Mouse (Mus musculus): ENCODE data around the gene 2810004N23Rik. TPM values are rescaled to one million over a fixed set of nuclear protein-coding genes. Genes with fewer than 3 reads are reported as not detected.

2810004N23Rik gene
- polyA plus RNA-seq, 1 experiment, result 13.6 TPM

GRCm38 (mm10) chr8:124836273-124836672 is 26.6 kb downstream of the 2810004N23Rik start:
- no peak overlapping the region for H3K27ac ChIP-seq (ENCODE audit: insufficient read depth, low read depth, low read length)
- H3K4me1 ChIP-seq (ENCODE audit: control insufficient read depth, insufficient read depth, low read length), result 0 out of 2 replicates have a peak, but pooled peaks cover 2% of the 10 kb centered on the region
- H3K4me3 ChIP-seq (ENCODE audit: insufficient read depth, low read depth, low read length), result no peak overlapping the region
- 89% methylated on average over 7 of the region's 7 CpGs for WGBS
- H3K27me3 ChIP-seq (replicated peaks; ENCODE audit: control insufficient read depth, insufficient read depth, low read length), result no peaks in the 10 kb centered on the region
- TF ChIP-seq CTCF (conservative IDR thresholded peaks at IDR 0.05; ENCODE audit: insufficient read depth, insufficient read length, low read depth, low read length) (no peak), POLR2A (IDR thresholded peaks at IDR 0.05; ENCODE audit: low read depth, low read length) (no peak)
- no peaks in the 10 kb centered on the region; the same call in none of the 2 replicates for H3K36me3 ChIP-seq (ENCODE audit: control insufficient read depth, insufficient read depth, low read length)
- DNase-seq, result no peak

- no peak for TF ChIP-seq POLR2A (IDR thresholded peaks at IDR 0.05; ENCODE audit: low read depth, low read length)
- no peak for TF ChIP-seq CTCF (conservative IDR thresholded peaks at IDR 0.05; ENCODE audit: insufficient read depth, insufficient read length, low read depth, low read length)
- Histone ChIP-seq H3K4me1 (ENCODE audit: control insufficient read depth, insufficient read depth, low read length) (0 out of 2 replicates have a peak, but pooled peaks cover 2% of the 10 kb centered on the region), H3K4me3 (ENCODE audit: insufficient read depth, low read depth, low read length) (no peak overlapping the region), H3K27me3 (replicated peaks; ENCODE audit: control insufficient read depth, insufficient read depth, low read length) (no peaks in the 10 kb centered on the region), H3K27ac (ENCODE audit: insufficient read depth, low read depth, low read length) (no peak overlapping the region), H3K36me3 (ENCODE audit: control insufficient read depth, insufficient read depth, low read length) (no peaks in the 10 kb centered on the region; the same call in none of the 2 replicates)
- no peak for DNase-seq
These were observed 27.1 kb downstream of the 2810004N23Rik start for GRCm38 (mm10) chr8:124835848-124836247.

GRCm38 (mm10) chr8:124833430-124834205 is 29.3 kb downstream of the 2810004N23Rik start:
- TF ChIP-seq CTCF (conservative IDR thresholded peaks at IDR 0.05; ENCODE audit: insufficient read depth, insufficient read length, low read depth, low read length) (no peak), POLR2A (IDR thresholded peaks at IDR 0.05; ENCODE audit: low read depth, low read length) (no peak)
- DNase-seq, result no peak
- Histone ChIP-seq H3K36me3 (ENCODE audit: control insufficient read depth, insufficient read depth, low read length) (no peaks in the 10 kb centered on the region), H3K4me3 (ENCODE audit: insufficient read depth, low read depth, low read length) (no peak overlapping the region), H3K4me1 (ENCODE audit: control insufficient read depth, insufficient read depth, low read length) (0 out of 2 replicates have a peak, but pooled peaks cover 2% of the 10 kb centered on the region), H3K27ac (ENCODE audit: insufficient read depth, low read depth, low read length) (no peak overlapping the region), H3K27me3 (replicated peaks; ENCODE audit: control insufficient read depth, insufficient read depth, low read length) (no peaks in the 10 kb centered on the region)
- 21% methylated on average over 15 of the region's 15 CpGs for WGBS

- WGBS, result 88% methylated on average over 6 of the region's 6 CpGs
- H3K36me3 ChIP-seq (ENCODE audit: control insufficient read depth, insufficient read depth, low read length), result no peaks in the 10 kb centered on the region
- TF ChIP-seq CTCF (conservative IDR thresholded peaks at IDR 0.05; ENCODE audit: insufficient read depth, insufficient read length, low read depth, low read length), result no peak
- TF ChIP-seq POLR2A (IDR thresholded peaks at IDR 0.05; ENCODE audit: low read depth, low read length), result no peak
- peaks cover 6% of the 10 kb centered on the region for H3K4me1 ChIP-seq (ENCODE audit: control insufficient read depth, insufficient read depth, low read length)
- H3K27me3 ChIP-seq (replicated peaks; ENCODE audit: control insufficient read depth, insufficient read depth, low read length), result no peaks in the 10 kb centered on the region
- no peak overlapping the region for H3K27ac ChIP-seq (ENCODE audit: insufficient read depth, low read depth, low read length)
- H3K4me3 ChIP-seq (ENCODE audit: insufficient read depth, low read depth, low read length), result no peak overlapping the region
- DNase-seq, result no peak
These were observed 31.0 kb downstream of the 2810004N23Rik start for GRCm38 (mm10) chr8:124831941-124832340.

- TF ChIP-seq POLR2A (IDR thresholded peaks at IDR 0.05; ENCODE audit: low read depth, low read length) (no peak), CTCF (conservative IDR thresholded peaks at IDR 0.05; ENCODE audit: insufficient read depth, insufficient read length, low read depth, low read length) (no peak)
- no peaks in the 10 kb centered on the region for H3K36me3 ChIP-seq (ENCODE audit: control insufficient read depth, insufficient read depth, low read length)
- peaks cover 8% of the 10 kb centered on the region for H3K4me1 ChIP-seq (ENCODE audit: control insufficient read depth, insufficient read depth, low read length)
- no peak overlapping the region for H3K4me3 ChIP-seq (ENCODE audit: insufficient read depth, low read depth, low read length)
- 85% methylated on average over 6 of the region's 6 CpGs for WGBS
- no peak for DNase-seq
- H3K27me3 ChIP-seq (replicated peaks; ENCODE audit: control insufficient read depth, insufficient read depth, low read length), result no peaks in the 10 kb centered on the region
- no peak overlapping the region for H3K27ac ChIP-seq (ENCODE audit: insufficient read depth, low read depth, low read length)
These were observed 31.4 kb downstream of the 2810004N23Rik start for GRCm38 (mm10) chr8:124831531-124831930.

- DNase-seq, result no peak
- TF ChIP-seq CTCF (conservative IDR thresholded peaks at IDR 0.05; ENCODE audit: insufficient read depth, insufficient read length, low read depth, low read length), result no peak
- no peak for TF ChIP-seq POLR2A (IDR thresholded peaks at IDR 0.05; ENCODE audit: low read depth, low read length)
- 77% methylated on average over 13 of the region's 13 CpGs for WGBS
- Histone ChIP-seq H3K27me3 (replicated peaks; ENCODE audit: control insufficient read depth, insufficient read depth, low read length) (no peaks in the 10 kb centered on the region), H3K36me3 (ENCODE audit: control insufficient read depth, insufficient read depth, low read length) (no peaks in the 10 kb centered on the region), H3K4me1 (ENCODE audit: control insufficient read depth, insufficient read depth, low read length) (peaks cover 8% of the 10 kb centered on the region), H3K27ac (ENCODE audit: insufficient read depth, low read depth, low read length) (no peak overlapping the region), H3K4me3 (ENCODE audit: insufficient read depth, low read depth, low read length) (no peak overlapping the region)
These were observed 32.9 kb downstream of the 2810004N23Rik start for GRCm38 (mm10) chr8:124830050-124830449.

- H3K36me3 ChIP-seq (ENCODE audit: control insufficient read depth, insufficient read depth, low read length), result no peaks in the 10 kb centered on the region
- TF ChIP-seq CTCF (conservative IDR thresholded peaks at IDR 0.05; ENCODE audit: insufficient read depth, insufficient read length, low read depth, low read length) (no peak), POLR2A (IDR thresholded peaks at IDR 0.05; ENCODE audit: low read depth, low read length) (no peak)
- no peak overlapping the region for H3K4me3 ChIP-seq (ENCODE audit: insufficient read depth, low read depth, low read length)
- H3K27ac ChIP-seq (ENCODE audit: insufficient read depth, low read depth, low read length), result no peak overlapping the region
- H3K4me1 ChIP-seq (ENCODE audit: control insufficient read depth, insufficient read depth, low read length), result peaks cover 8% of the 10 kb centered on the region
- WGBS, result 84% methylated on average over 24 of the region's 24 CpGs
- no peaks in the 10 kb centered on the region for H3K27me3 ChIP-seq (replicated peaks; ENCODE audit: control insufficient read depth, insufficient read depth, low read length)
- no peak for DNase-seq
These were observed 34.2 kb downstream of the 2810004N23Rik start for GRCm38 (mm10) chr8:124828561-124829240.
